ENCODE assay signal across 19 mouse cellular contexts in genomic region chr9:60392916-60393315, GRCm38 (mm10).
"Had no signal": no experiment of that assay in that cellular context is flagged by ENCODE, and none has a peak within 500 bp of the region (broad histone marks: within the 10 kb centered on the region; RNA-seq: fewer than 3 reads in every experiment).

No protein-coding gene starts in this region.

- H3K4me3 ChIP-seq: liver, embryonic 13.5 days; liver, embryonic 15.5 days; lung, embryonic 15.5 days; megakaryocyte, embryonic 14.5 days; midbrain, embryonic 13.5 days; midbrain, embryonic 15.5 days; myocyte; neural tube, embryonic 13.5 days; neural tube, embryonic 15.5 days had no signal

- H3K4me1 ChIP-seq: liver, embryonic 13.5 days; liver, embryonic 15.5 days; megakaryocyte, embryonic 14.5 days; midbrain, embryonic 15.5 days had no signal

- DNase-seq: liver, embryonic 13.5 days; liver, postnatal 0 days; lung, postnatal 10 days; retina, postnatal 1 day; right cerebral cortex, adult 18-20 months; right cerebral cortex, postnatal 25 days; right cerebral cortex, postnatal 4 days; spleen, adult 18-20 months; thymus, adult 18-20 months; thymus, postnatal 25 days; thymus, postnatal 4 days had no signal
